Mouse (Mus musculus) ES-E14 (cell line): ENCODE data around the gene Tshz2.

Experiments
- CHD2 ChIP-seq: IDR thresholded peaks from 2 replicates; pipeline ENCODE4 v1.6.1; 2014; ENCODE audit warnings: mild to moderate bottlenecking, low read depth, low read length, inconsistent platforms
- MAFK ChIP-seq: IDR thresholded peaks from 2 replicates; pipeline ENCODE4 v1.6.1; 2014; ENCODE audit warnings: mild to moderate bottlenecking, low read depth, low read length, inconsistent platforms; ENCODE audit not compliant: insufficient read depth
- ZNF384 ChIP-seq: IDR thresholded peaks from 2 replicates; pipeline ENCODE4 v1.6.1; 2012; ENCODE audit warnings: low read depth, low read length, inconsistent platforms

GRCm38 (mm10) chr2:170078442-170079017, 445.7 kb downstream of the Tshz2 start:
- TF ChIP-seq ZNF384 (no peak), MAFK (no peak), CHD2 (no peak)
